Mouse (Mus musculus) thymus, adult 2 months (tissue): ENCODE data around the gene Lrrc4.

Source experiments
- CTCF ChIP-seq: fragments of 200-500 bp; IDR thresholded peaks from 2 replicates; pipeline ENCODE4 v1.5.1; 2012; ENCODE audit warnings: mild to moderate bottlenecking, control low read depth, low read length, moderate library complexity, borderline replicate concordance; ENCODE audit not compliant: control insufficient read depth, poor library complexity, insufficient read depth; ENCODE audit errors: extremely low read depth
- POLR2A ChIP-seq: fragments of 200-500 bp; IDR thresholded peaks from 2 replicates; pipeline ENCODE4 v1.6.1; 2012; ENCODE audit warnings: mild to moderate bottlenecking, low read length, control low read depth, moderate library complexity; ENCODE audit not compliant: control insufficient read depth, poor library complexity, insufficient read depth; ENCODE audit errors: extremely low read depth

GRCm38 (mm10) chr6:28669251-28669650 is 162.3 kb downstream of the Lrrc4 start:
- TF ChIP-seq CTCF = no peak
- no peak for TF ChIP-seq POLR2A
